Mouse (Mus musculus) thymus, adult 2 months (tissue): ENCODE measurements around the gene Gabrg3. TPM values are rescaled to one million over a fixed set of nuclear protein-coding genes. Genes with fewer than 3 reads are reported as not detected.

Source experiments
- DNase-seq: peaks from one replicate; pipeline ENCODE4 v3.0.0; 2021
- H3K27ac ChIP-seq: fragments of 200-500 bp; 2 replicates; pipeline ENCODE4 v1.5.1; 2012; ENCODE audit warnings: low read length, control low read depth; ENCODE audit not compliant: control insufficient read depth, insufficient read depth
- H3K27me3 ChIP-seq: fragments of 200-500 bp; 2 replicates; pipeline ENCODE4 v1.6.1; 2012; ENCODE audit warnings: mild to moderate bottlenecking, low read length, moderate library complexity, mixed read lengths; ENCODE audit not compliant: control insufficient read depth, insufficient read depth
- H3K36me3 ChIP-seq: fragments of 200-500 bp; 2 replicates; pipeline ENCODE4 v1.6.1; 2012; ENCODE audit warnings: mild to moderate bottlenecking, low read length, moderate library complexity; ENCODE audit not compliant: control insufficient read depth, insufficient read depth
- H3K4me1 ChIP-seq: fragments of 200-500 bp; replicated peaks from 2 replicates; pipeline ENCODE4 v1.6.1; 2012; ENCODE audit warnings: low read length; ENCODE audit not compliant: control insufficient read depth, insufficient read depth
- H3K4me3 ChIP-seq: fragments of 200-500 bp; 2 replicates; pipeline ENCODE4 v1.5.1; 2012; ENCODE audit warnings: mild to moderate bottlenecking, low read length, control low read depth, moderate library complexity; ENCODE audit not compliant: control insufficient read depth, insufficient read depth
- CTCF ChIP-seq: fragments of 200-500 bp; IDR thresholded peaks from 2 replicates; pipeline ENCODE4 v1.5.1; 2012; ENCODE audit warnings: mild to moderate bottlenecking, control low read depth, low read length, moderate library complexity, borderline replicate concordance; ENCODE audit not compliant: control insufficient read depth, poor library complexity, insufficient read depth; ENCODE audit errors: extremely low read depth
- POLR2A ChIP-seq: fragments of 200-500 bp; IDR thresholded peaks from 2 replicates; pipeline ENCODE4 v1.6.1; 2012; ENCODE audit warnings: mild to moderate bottlenecking, low read length, control low read depth, moderate library complexity; ENCODE audit not compliant: control insufficient read depth, poor library complexity, insufficient read depth; ENCODE audit errors: extremely low read depth
- WGBS: fragments of 180-500 bp; shearing (Covaris S2); methylation state at CpG from one replicate; pipeline ENCODE4 v1.1.7; 2018; 5-methylcytosine and 5-hydroxymethylcytosine counted together
- polyA plus RNA-seq: library from polyadenylated mRNA; depleted of rRNA; stranded (reverse); fragments of >200 nt; gene quantifications from 2 replicates; pipeline ENCODE4 v1.2.3, GENCODE M21; 2012; rRNA removed

Gene Gabrg3
- polyA plus RNA-seq, 1 experiment, result 0.15 TPM

- Histone ChIP-seq H3K36me3 (no peaks in the 10 kb centered on the region), H3K27ac (no peak overlapping the region), H3K27me3 (no peaks in the 10 kb centered on the region), H3K4me1 (no peaks in the 10 kb centered on the region), H3K4me3 (no peak overlapping the region)
- TF ChIP-seq CTCF (no peak), POLR2A (no peak)
- DNase-seq, result no peak
- 83% methylated on average over 10 of the region's 10 CpGs for WGBS
Observed at GRCm38 (mm10) chr7:56765612-56766445, 621.2 kb downstream of the Gabrg3 start.

- Histone ChIP-seq H3K4me1 (no peaks in the 10 kb centered on the region), H3K27me3 (no peaks in the 10 kb centered on the region), H3K36me3 (no peaks in the 10 kb centered on the region), H3K27ac (no peak overlapping the region), H3K4me3 (no peak overlapping the region)
- DNase-seq, result no peak
- 90% methylated on average over 6 of the region's 6 CpGs for WGBS
- no peak for TF ChIP-seq CTCF
- no peak for TF ChIP-seq POLR2A
Observed at GRCm38 (mm10) chr7:56729225-56729624, 657.8 kb downstream of the Gabrg3 start.

Other genes starting within 250 kb of the Gabrg3 start
- 0.06 and 0.07 TPM in 2 replicates for gene Gabrb3, start 32.5 kb upstream of the Gabrg3 start, polyA plus RNA-seq
- 0.08 TPM in 1 of 2 replicates, not detected in the other for gene Gabra5, start 122.9 kb upstream of the Gabrg3 start, polyA plus RNA-seq